Mouse (Mus musculus) liver, adult 2 months (tissue): ENCODE measurements around the gene Sh2d4b. TPM values are rescaled to one million over a fixed set of nuclear protein-coding genes. Genes with fewer than 3 reads are reported as not detected.

Source experiments
- DNase-seq: peaks from one replicate; pipeline ENCODE4 v3.0.0-alpha.2; 2011; ENCODE audit warnings: low read depth, low spot score; ENCODE audit errors: extremely low read depth
- H3K27ac ChIP-seq: fragments of 200-500 bp; replicated peaks from 2 replicates; pipeline ENCODE4 v1.5.1; 2012; ENCODE audit warnings: low read depth, mild to moderate bottlenecking, control low read depth, inconsistent platforms, low read length; ENCODE audit not compliant: insufficient read depth
- H3K27me3 ChIP-seq: fragments of 200-500 bp; 2 replicates; pipeline ENCODE4 v1.6.1; 2012; ENCODE audit warnings: mild to moderate bottlenecking, moderate library complexity, low read length, inconsistent platforms; ENCODE audit not compliant: control insufficient read depth, insufficient read depth
- H3K36me3 ChIP-seq: fragments of 200-500 bp; 2 replicates; pipeline ENCODE4 v1.6.1; 2012; ENCODE audit warnings: low read length, inconsistent platforms; ENCODE audit not compliant: control insufficient read depth, insufficient read depth
- H3K4me1 ChIP-seq: fragments of 200-500 bp; 2 replicates; pipeline ENCODE4 v1.6.1; 2011; ENCODE audit warnings: low read length; ENCODE audit not compliant: control insufficient read depth, insufficient read depth
- H3K4me3 ChIP-seq: fragments of 200-500 bp; 2 replicates; pipeline ENCODE4 v1.5.1; 2011; ENCODE audit warnings: low read depth, mild to moderate bottlenecking, control low read depth, low read length, moderate library complexity; ENCODE audit not compliant: insufficient read depth
- H3K79me2 ChIP-seq: fragments of 200-500 bp; 2 replicates; pipeline ENCODE4 v1.6.1; 2012; ENCODE audit warnings: inconsistent platforms, mild to moderate bottlenecking, low read length, moderate library complexity; ENCODE audit not compliant: control insufficient read depth, insufficient read depth
- H3K9ac ChIP-seq: fragments of 200-500 bp; 2 replicates; pipeline ENCODE4 v1.6.1; 2012; ENCODE audit warnings: low read depth, mild to moderate bottlenecking, control low read depth, inconsistent platforms, low read length
- CTCF ChIP-seq: fragments of 200-500 bp; IDR thresholded peaks from 2 replicates; pipeline ENCODE4 v1.5.1; 2011; ENCODE audit warnings: low read depth, low read length, control low read depth
- POLR2A ChIP-seq: fragments of 200-500 bp; IDR thresholded peaks from 2 replicates; pipeline ENCODE4 v1.6.1; 2011; ENCODE audit warnings: low read length, control low read depth; ENCODE audit not compliant: insufficient read depth; ENCODE audit errors: extremely low read depth
- WGBS: fragments of 180-500 bp; shearing (Covaris S2); methylation state at CpG from one replicate; pipeline ENCODE4 v1.1.7; 2018; 5-methylcytosine and 5-hydroxymethylcytosine counted together
- polyA plus RNA-seq: library from polyadenylated mRNA; depleted of rRNA; stranded (reverse); fragments of >200 nt; gene quantifications from 2 replicates; pipeline ENCODE4 v1.2.3, GENCODE M21; 2012
- total RNA-seq: library from RNA; depleted of rRNA; stranded (reverse); fragments of >200 nt; gene quantifications from 2 replicates; pipeline ENCODE4 v1.2.3, GENCODE M21; 2014

Sh2d4b gene
- total and polyA plus RNA-seq, 2 experiments = 0.18 TPM; not detected in 1

GRCm38 (mm10) chr14:40933328-40933727 lies 40.3 kb upstream of the Sh2d4b start:
- 74% methylated on average over 7 of the region's 7 CpGs for WGBS
- H3K4me3 ChIP-seq = no peak overlapping the region
- H3K9ac ChIP-seq = no peak overlapping the region
- H3K79me2 ChIP-seq = peaks cover 37% of the 10 kb centered on the region
- H3K27me3 ChIP-seq = no peaks in the 10 kb centered on the region
- TF ChIP-seq POLR2A (no peak), CTCF (no peak)
- H3K36me3 ChIP-seq = no peaks in the 10 kb centered on the region
- DNase-seq = no peak
- H3K27ac ChIP-seq = no peak overlapping the region
- peaks cover 39% of the 10 kb centered on the region for H3K4me1 ChIP-seq

- Histone ChIP-seq H3K4me1 (peaks cover 46% of the 10 kb centered on the region), H3K9ac (no peak overlapping the region), H3K36me3 (no peaks in the 10 kb centered on the region), H3K27ac (0 out of 2 replicates have a peak overlapping the region, but pooled peaks have one; percentile 8), H3K27me3 (no peaks in the 10 kb centered on the region), H3K79me2 (peaks cover 32% of the 10 kb centered on the region), H3K4me3 (no peak overlapping the region)
- WGBS = 53% methylated on average over 9 of the region's 9 CpGs
- no peak for DNase-seq
- TF ChIP-seq POLR2A (no peak), CTCF (no peak)
Measured at GRCm38 (mm10) chr14:40932225-40932624, 39.2 kb upstream of the Sh2d4b start.

GRCm38 (mm10) chr14:40931115-40931829 lies 38.2 kb upstream of the Sh2d4b start:
- H3K27ac ChIP-seq = peak overlapping the region; percentile 45
- peak; percentile 84 for DNase-seq
- no peak overlapping the region for H3K9ac ChIP-seq
- no peak overlapping the region for H3K4me3 ChIP-seq
- no peak for TF ChIP-seq POLR2A
- no peak for TF ChIP-seq CTCF
- H3K79me2 ChIP-seq = peaks cover 27% of the 10 kb centered on the region
- no peaks in the 10 kb centered on the region for H3K27me3 ChIP-seq
- no peaks in the 10 kb centered on the region for H3K36me3 ChIP-seq
- 8% methylated on average over 3 of the region's 3 CpGs for WGBS
- peaks cover 56% of the 10 kb centered on the region for H3K4me1 ChIP-seq

- H3K4me1 ChIP-seq = peaks cover 56% of the 10 kb centered on the region
- no peak overlapping the region for H3K9ac ChIP-seq
- no peaks in the 10 kb centered on the region for H3K27me3 ChIP-seq
- no peak for TF ChIP-seq POLR2A
- TF ChIP-seq CTCF = no peak
- H3K27ac ChIP-seq = no peak overlapping the region
- H3K79me2 ChIP-seq = peaks cover 21% of the 10 kb centered on the region
- H3K4me3 ChIP-seq = no peak overlapping the region
- WGBS = 49% methylated on average over 2 of the region's 2 CpGs
- DNase-seq = no peak
- H3K36me3 ChIP-seq = no peaks in the 10 kb centered on the region
Measured at GRCm38 (mm10) chr14:40929943-40930342, 36.9 kb upstream of the Sh2d4b start.

GRCm38 (mm10) chr14:40928897-40929296 lies 35.8 kb upstream of the Sh2d4b start:
- peaks cover 16% of the 10 kb centered on the region; the same call in 1 of the 2 replicates for H3K79me2 ChIP-seq
- WGBS = 64% methylated on average over 5 of the region's 5 CpGs
- H3K9ac ChIP-seq = no peak overlapping the region
- no peak for TF ChIP-seq CTCF
- no peak overlapping the region for H3K27ac ChIP-seq
- H3K4me1 ChIP-seq = peaks cover 50% of the 10 kb centered on the region
- DNase-seq = no peak
- no peak overlapping the region for H3K4me3 ChIP-seq
- no peaks in the 10 kb centered on the region for H3K27me3 ChIP-seq
- H3K36me3 ChIP-seq = no peaks in the 10 kb centered on the region

- Histone ChIP-seq H3K27ac (0 out of 2 replicates have a peak overlapping the region, but pooled peaks have one; percentile 45), H3K36me3 (no peaks in the 10 kb centered on the region; the same call in 1 of the 2 replicates), H3K27me3 (no peaks in the 10 kb centered on the region), H3K4me3 (no peak overlapping the region), H3K9ac (peak overlapping the region; percentile 32; the same call in 1 of the 2 replicates), H3K4me1 (peaks cover 44% of the 10 kb centered on the region), H3K79me2 (peaks cover 14% of the 10 kb centered on the region; the same call in 1 of the 2 replicates)
- 10% methylated on average over 2 of the region's 2 CpGs for WGBS
- peak; percentile 87 for DNase-seq
- TF ChIP-seq CTCF (no peak), POLR2A (no peak)
Measured at GRCm38 (mm10) chr14:40927041-40927440, 34.0 kb upstream of the Sh2d4b start.
